Comparison of ENCODE assay signal across 15 mouse cellular contexts in genomic region chr1:54279628-54280027, GRCm38 (mm10). TPM values are rescaled to one million over a fixed set of nuclear protein-coding genes. Genes with fewer than 3 reads are reported as not detected.
"Had no signal": no experiment of that assay in that cellular context is flagged by ENCODE, and none has a peak within 500 bp of the region (broad histone marks: within the 10 kb centered on the region; RNA-seq: fewer than 3 reads in every experiment).

No protein-coding gene starts in this region.

- H3K4me2 ChIP-seq: limb, embryonic 13.5 days; midbrain, embryonic 15.5 days; neural tube, embryonic 13.5 days; stomach, embryonic 15.5 days had no signal

- H3K9ac ChIP-seq: limb, embryonic 13.5 days; liver, embryonic 14.5 days; midbrain, embryonic 15.5 days; neural tube, embryonic 13.5 days; stomach, embryonic 15.5 days had no signal

- DNase-seq: kidney, adult 11 months; kidney, adult 9 months; kidney, postnatal 36 days; layer of hippocampus, adult 9-11 months; left cerebral cortex, postnatal 4 days; lung, adult 18-20 months; right cerebral cortex, postnatal 14 days had no signal

- H3K9me3 ChIP-seq: limb, embryonic 13.5 days; midbrain, embryonic 15.5 days; neural tube, embryonic 13.5 days; stomach, embryonic 15.5 days had no signal

- H3K4me1 ChIP-seq: limb, embryonic 13.5 days; midbrain, embryonic 15.5 days; neural tube, embryonic 13.5 days; stomach, embryonic 15.5 days had no signal

- H3K27me3 ChIP-seq: limb, embryonic 13.5 days; midbrain, embryonic 15.5 days; neural tube, embryonic 13.5 days; stomach, embryonic 15.5 days had no signal

- ATAC-seq: midbrain, embryonic 15.5 days had no signal

- H3K4me3 ChIP-seq: limb, embryonic 13.5 days; midbrain, embryonic 15.5 days; neural tube, embryonic 13.5 days; stomach, embryonic 15.5 days had no signal

- H3K27ac ChIP-seq: kidney, postnatal 0 days; limb, embryonic 13.5 days; liver, embryonic 14.5 days; midbrain, embryonic 15.5 days; neural tube, embryonic 13.5 days; stomach, embryonic 15.5 days had no signal

- H3K36me3 ChIP-seq: limb, embryonic 13.5 days; midbrain, embryonic 15.5 days; neural tube, embryonic 13.5 days; stomach, embryonic 15.5 days had no signal

RNA-seq across cellular contexts. Expression of gene Ccdc150, which starts 29.1 kb away (rescaled TPM):
- total RNA-seq: left cerebral cortex, adult 18-20 months had no signal
- polyA plus RNA-seq: liver, adult 2 months had no signal
